Mouse (Mus musculus) erythroblast, embryonic 14.5 days (primary cell): ENCODE results near the gene Arxes1. TPM values are rescaled to one million over a fixed set of nuclear protein-coding genes. Genes with fewer than 3 reads are reported as not detected.
A peak's percentile ranks its signal among the peaks of the same experiment; 100 is the strongest.
"Not testable (repeated sequence)": the region's sequence is repeated elsewhere in the genome, so short reads cannot be mapped to it uniquely, and the experiment has no call there.

ENCODE experiments used
- H3K27me3 ChIP-seq: 2 replicates; pipeline ENCODE4 v1.6.1; 2012; ENCODE audit warnings: inconsistent platforms; ENCODE audit not compliant: control insufficient read depth
- H3K36me3 ChIP-seq: 2 replicates; pipeline ENCODE4 v1.6.1; 2012; ENCODE audit warnings: mild to moderate bottlenecking, inconsistent platforms; ENCODE audit not compliant: control insufficient read depth
- H3K4me1 ChIP-seq: 2 replicates; pipeline ENCODE4 v1.6.1; 2012; ENCODE audit warnings: inconsistent platforms; ENCODE audit not compliant: control insufficient read depth
- H3K4me3 ChIP-seq: replicated peaks from 2 replicates; pipeline ENCODE3; 2012; ENCODE audit warnings: moderate library complexity, mild to moderate bottlenecking, inconsistent platforms
- H3K9me3 ChIP-seq: 2 replicates; pipeline ENCODE4 v1.6.1; 2012; ENCODE audit warnings: low read length, inconsistent platforms, mixed read lengths; ENCODE audit not compliant: control insufficient read depth
- GATA1 ChIP-seq: IDR thresholded peaks from 2 replicates; pipeline ENCODE4 v1.6.1; 2012; ENCODE audit warnings: low read length, inconsistent platforms, mixed read lengths
- TAL1 ChIP-seq: IDR thresholded peaks from 3 replicates; pipeline ENCODE4 v1.6.1; 2012; ENCODE audit warnings: low read length, inconsistent platforms, mixed read lengths
- polyA plus RNA-seq: library from polyadenylated mRNA; stranded (reverse); fragments of >175 nt; gene quantifications from 2 replicates; pipeline ENCODE4 v1.2.3, GENCODE M21; 2012

Arxes1 gene
- polyA plus RNA-seq, 1 experiment: not detected

- TF ChIP-seq TAL1 (no peak), GATA1 (no peak)
- H3K9me3 ChIP-seq: no peaks in the 10 kb centered on the region
- no peaks in the 10 kb centered on the region for H3K36me3 ChIP-seq
- no peak overlapping the region for H3K4me3 ChIP-seq
- no peaks in the 10 kb centered on the region for H3K4me1 ChIP-seq
- H3K27me3 ChIP-seq: no peaks in the 10 kb centered on the region
These were observed 10.6 kb downstream of the Arxes1 start for GRCm38 (mm10) chrX:136043726-136044125.

- Histone ChIP-seq H3K27me3 (no peaks in the 10 kb centered on the region), H3K36me3 (no peaks in the 10 kb centered on the region), H3K9me3 (no peaks in the 10 kb centered on the region), H3K4me3 (no peak overlapping the region), H3K4me1 (no peaks in the 10 kb centered on the region)
- TF ChIP-seq GATA1: no peak
- no peak for TF ChIP-seq TAL1
These were observed 14.4 kb downstream of the Arxes1 start for GRCm38 (mm10) chrX:136047528-136047927.

- Histone ChIP-seq H3K4me3 (no peak overlapping the region), H3K9me3 (no peaks in the 10 kb centered on the region), H3K27me3 (no peaks in the 10 kb centered on the region), H3K36me3 (no peaks in the 10 kb centered on the region), H3K4me1 (no peaks in the 10 kb centered on the region)
- TF ChIP-seq GATA1 (no peak), TAL1 (no peak)
These were observed 18.1 kb downstream of the Arxes1 start for GRCm38 (mm10) chrX:136051219-136051618.

GRCm38 (mm10) chrX:136060698-136061097 is 27.5 kb downstream of the Arxes1 start:
- no peaks in the 10 kb centered on the region for H3K27me3 ChIP-seq
- no peaks in the 10 kb centered on the region for H3K4me1 ChIP-seq
- H3K9me3 ChIP-seq: no peaks in the 10 kb centered on the region
- H3K36me3 ChIP-seq: no peaks in the 10 kb centered on the region
- no peak overlapping the region for H3K4me3 ChIP-seq
- TF ChIP-seq TAL1: no peak
- no peak for TF ChIP-seq GATA1

GRCm38 (mm10) chrX:136067201-136067991 is 34.2 kb downstream of the Arxes1 start:
- Histone ChIP-seq H3K27me3 (peaks cover 10% of the 10 kb centered on the region), H3K4me3 (peak overlapping the region; percentile 32)
- H3K9me3 ChIP-seq, H3K4me1 ChIP-seq, H3K36me3 ChIP-seq: not testable (repeated sequence)

- peak within 1 kb of the TSS; percentile 32 for H3K4me3 ChIP-seq
- not testable (repeated sequence) for H3K36me3 ChIP-seq, H3K9me3 ChIP-seq, H3K4me1 ChIP-seq
- peaks cover 10% of the 10 kb centered on the region for H3K27me3 ChIP-seq
These were observed 34.9 kb downstream of the Arxes1 start, which contains the start of gene Bex2 for GRCm38 (mm10) chrX:136068020-136068419. Gene Bex2 (minus strand): TSS chrX:136068236.

Other genes with a start within 250 kb of the Arxes1 start
- gene Bhlhb9, start 235.8 kb upstream of the Arxes1 start, polyA plus RNA-seq: 0.13 and 0.25 TPM in 2 replicates
- gene Gprasp2, start 194.3 kb upstream of the Arxes1 start, polyA plus RNA-seq: 0.23 TPM in 1 of 2 replicates, not detected in the other
- 0.11 TPM in 1 of 2 replicates, not detected in the other for gene Arxes2, start 39.5 kb upstream of the Arxes1 start, polyA plus RNA-seq
- gene Bex2, start 34.9 kb downstream of the Arxes1 start, polyA plus RNA-seq: 0.30 and 0.33 TPM in 2 replicates
- gene Nxf3, start 51.9 kb downstream of the Arxes1 start, polyA plus RNA-seq: 0.02 TPM in 1 of 2 replicates, not detected in the other
- 4.2 and 7.0 TPM in 2 replicates for gene Bex4, start 105.6 kb downstream of the Arxes1 start, polyA plus RNA-seq
- 5.7 and 10.2 TPM in 2 replicates for gene Tceal8, start 139.0 kb downstream of the Arxes1 start, polyA plus RNA-seq
- gene Tceal5, start 170.5 kb downstream of the Arxes1 start, polyA plus RNA-seq: 0.03 and 0.04 TPM in 2 replicates
- gene Tceal7, start 181.4 kb downstream of the Arxes1 start, polyA plus RNA-seq: not detected in 2 replicates
- 0.73 and 1.5 TPM in 2 replicates for gene Bex1, start 182.1 kb downstream of the Arxes1 start, polyA plus RNA-seq
- 12.6 and 15.6 TPM in 2 replicates for gene Tceal9, start 211.7 kb downstream of the Arxes1 start, polyA plus RNA-seq
- gene Bex3, start 236.9 kb downstream of the Arxes1 start, polyA plus RNA-seq: 24.1 and 28.3 TPM in 2 replicates